Mouse (Mus musculus): ENCODE results near the gene Snx22. TPM values are rescaled to one million over a fixed set of nuclear protein-coding genes. Genes with fewer than 3 reads are reported as not detected.

Snx22 gene
- total RNA-seq, 2 experiments from 2014 or later = 35.7 to 59.1 TPM

DNA sequence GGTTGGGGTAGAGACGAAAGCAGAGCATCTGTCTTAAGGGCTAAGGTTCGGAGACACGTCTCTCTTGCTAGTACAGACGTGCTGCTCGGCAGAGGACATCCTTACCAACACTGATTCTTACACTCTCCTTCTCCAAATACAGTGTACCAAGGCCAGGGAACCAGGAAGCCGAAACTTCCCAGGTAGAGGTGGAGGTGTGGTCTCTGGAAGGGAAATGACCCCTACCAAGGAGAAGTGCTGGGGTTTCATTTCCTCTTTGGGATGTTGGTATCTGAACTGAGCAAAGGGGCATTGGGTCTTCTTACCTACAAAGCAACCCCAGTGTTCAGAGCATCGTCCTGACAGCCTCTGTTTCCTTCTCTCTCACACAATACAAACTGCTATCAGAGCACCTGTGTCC, 3.2 kb upstream of the Snx22 start:
- ATAC-seq (replicated peaks; ENCODE audit: low FRiP score, poor library complexity, severe bottlenecking) = no peak

DNA sequence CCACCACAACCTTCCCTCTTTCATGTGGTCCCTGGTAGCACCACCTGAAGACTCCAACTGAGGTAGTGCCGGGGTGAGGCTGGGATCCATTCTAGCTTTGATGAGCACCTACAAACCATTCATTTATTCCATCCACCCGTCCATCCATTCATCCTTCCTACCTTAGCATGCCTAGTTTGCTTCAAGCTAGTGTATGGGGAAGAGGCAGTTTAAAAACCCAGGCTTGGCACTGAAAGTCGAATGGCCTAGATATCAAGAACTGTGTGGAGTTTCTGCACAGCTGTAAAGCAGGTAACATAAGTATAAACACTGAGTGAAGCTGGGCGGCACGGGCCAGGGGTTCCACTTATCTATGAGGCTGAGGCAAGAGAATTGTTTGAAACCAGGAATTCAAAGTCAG, 632 bp upstream of the Snx22 start:
- ATAC-seq (replicated peaks; ENCODE audit: low FRiP score, poor library complexity, severe bottlenecking) = peak; percentile 5

DNA sequence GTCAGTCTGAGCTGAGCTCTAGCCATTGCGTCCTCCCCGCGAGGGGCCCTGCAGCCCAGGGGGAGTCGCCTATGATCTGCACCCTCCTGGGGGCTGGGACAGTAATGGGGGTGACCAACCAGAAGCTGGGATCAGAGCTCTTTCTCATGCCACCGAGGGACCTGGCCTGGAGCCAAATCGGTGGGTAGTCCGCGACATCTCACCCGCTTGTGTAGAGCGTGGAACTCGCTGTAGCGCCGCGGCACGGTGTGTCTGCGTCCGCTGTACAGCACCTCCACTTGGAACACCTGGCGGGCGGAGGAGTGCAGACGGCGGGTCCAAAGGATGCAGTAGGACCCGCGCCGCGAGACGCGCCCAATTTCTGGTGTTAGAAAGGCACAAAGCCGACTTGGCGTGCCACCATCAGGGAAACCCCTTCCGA, 538 bp downstream of the Snx22 start:
- ATAC-seq (replicated peaks; ENCODE audit: low FRiP score, poor library complexity, severe bottlenecking) = peak; percentile 60

DNA sequence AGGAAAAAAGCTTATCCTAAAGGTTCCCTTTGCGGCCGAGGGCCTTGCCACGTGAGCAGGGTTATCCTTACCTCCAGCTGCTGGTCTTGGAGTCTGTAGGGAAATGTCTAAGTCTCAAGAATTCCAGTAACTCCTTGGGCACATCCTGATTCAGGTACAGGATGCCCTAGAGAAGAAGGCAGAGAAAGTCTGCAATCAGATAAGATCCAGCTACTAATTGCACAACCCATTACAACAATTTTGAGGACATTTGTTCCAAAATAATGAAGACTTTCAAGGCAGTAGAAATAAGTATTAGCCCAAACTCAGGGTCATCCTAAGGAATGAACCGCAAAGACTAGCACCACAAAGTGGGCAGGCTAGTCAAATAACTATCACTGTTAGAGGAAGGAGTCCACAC, 1.5 kb downstream of the Snx22 start:
- no peak for ATAC-seq (replicated peaks; ENCODE audit: low FRiP score, poor library complexity, severe bottlenecking)

DNA sequence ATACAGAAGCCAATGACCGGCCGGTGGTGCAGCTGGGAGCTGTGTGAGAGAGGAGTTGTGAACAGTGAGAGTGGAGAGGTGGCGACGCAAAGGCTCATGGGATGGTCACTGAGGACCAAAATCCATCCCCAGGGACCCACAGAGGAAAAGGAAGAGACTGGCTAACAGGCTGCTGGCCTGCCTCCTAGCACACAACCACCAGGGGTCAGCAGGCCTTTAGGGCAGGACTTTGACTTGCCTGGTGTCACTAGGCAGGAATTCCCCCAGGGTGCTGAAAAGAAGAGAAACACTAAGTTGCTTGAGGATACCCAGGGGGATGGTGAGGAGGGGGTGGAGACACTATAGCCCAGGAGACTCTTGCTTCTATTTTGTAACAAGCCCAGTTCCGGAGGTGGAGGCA, 2.0 kb downstream of the Snx22 start:
- peak; percentile 50 for ATAC-seq (replicated peaks; ENCODE audit: low FRiP score, poor library complexity, severe bottlenecking)

DNA sequence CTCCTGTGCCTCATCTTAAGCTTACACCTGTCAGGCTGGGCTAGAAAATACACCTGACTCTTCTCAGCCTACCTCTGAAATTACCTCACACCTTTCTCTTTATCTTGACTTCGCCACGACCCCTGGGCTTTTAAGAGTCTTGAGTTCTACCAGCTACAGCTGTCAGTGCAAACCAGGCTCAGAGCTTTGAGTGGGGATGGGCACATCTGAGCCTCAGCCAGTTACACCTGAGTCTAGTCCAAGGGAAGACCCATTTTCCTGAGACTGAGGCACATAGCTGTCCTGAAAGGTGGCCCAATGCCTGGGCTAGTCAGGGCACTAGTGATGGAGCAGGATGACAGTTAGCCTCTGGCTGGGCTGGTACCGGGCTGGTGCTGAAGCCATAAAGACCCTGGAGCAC, 2.7 kb downstream of the Snx22 start:
- ATAC-seq (replicated peaks; ENCODE audit: low FRiP score, poor library complexity, severe bottlenecking) = no peak

DNA sequence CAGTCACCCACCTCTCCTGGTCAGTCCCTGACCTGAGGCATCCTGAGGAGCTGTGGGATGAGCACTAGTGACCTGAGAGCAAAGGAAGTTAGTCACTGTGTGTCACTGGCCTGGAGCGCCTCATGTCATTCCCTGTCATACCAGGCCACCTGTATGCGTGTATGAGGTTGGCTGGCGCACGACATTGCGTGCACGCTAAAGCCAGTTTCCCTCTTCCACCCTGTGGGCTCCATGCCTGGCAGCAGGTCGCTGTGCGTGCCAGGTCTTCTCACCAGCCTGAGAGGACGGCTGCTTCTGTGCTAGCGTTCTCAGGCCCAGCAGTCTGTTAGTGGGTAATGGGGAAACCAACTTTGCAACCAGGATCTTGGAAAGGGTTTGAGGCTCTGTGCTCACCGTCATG, 5.2 kb downstream of the Snx22 start:
- ATAC-seq (replicated peaks; ENCODE audit: low FRiP score, poor library complexity, severe bottlenecking) = no peak

DNA sequence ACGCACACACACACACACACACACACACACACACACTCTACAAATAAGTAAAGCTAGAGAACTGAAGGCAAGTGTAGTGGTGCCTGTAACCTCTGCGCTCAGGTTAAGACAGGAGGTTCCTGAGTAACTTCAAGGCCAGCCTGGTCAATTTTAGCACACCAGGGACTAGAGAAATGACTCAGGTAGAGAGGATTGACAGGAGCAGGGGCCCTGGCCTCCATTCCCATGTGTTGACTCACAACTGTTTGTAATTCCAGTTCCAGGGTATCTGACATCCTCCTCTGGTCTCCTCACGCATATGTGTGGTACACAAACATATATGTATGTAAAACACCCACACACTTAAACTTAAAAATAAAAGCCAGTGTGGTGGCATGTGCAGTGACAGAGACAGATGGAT, 6.1 kb downstream of the Snx22 start:
- no peak for ATAC-seq (replicated peaks; ENCODE audit: low FRiP score, poor library complexity, severe bottlenecking)

DNA sequence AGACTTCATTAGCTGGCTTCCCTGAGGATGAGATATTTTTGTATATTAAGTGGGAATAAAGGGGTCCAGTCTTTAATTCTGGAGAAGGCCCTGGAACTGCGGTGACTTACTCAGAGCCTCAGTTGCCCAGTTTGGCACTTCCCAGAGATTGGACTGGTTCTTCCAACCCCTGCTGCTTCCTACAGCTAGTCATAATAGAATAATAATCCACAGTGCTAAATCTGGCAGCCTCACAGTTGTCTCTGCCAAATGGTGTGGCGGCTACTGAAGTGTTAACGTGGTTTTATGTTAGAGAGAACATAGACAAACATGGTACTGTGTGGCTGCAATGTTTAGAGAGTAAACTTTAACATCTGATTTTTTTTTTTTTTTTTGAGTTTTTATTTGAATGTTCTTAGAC, 7.9 kb downstream of the Snx22 start:
- ATAC-seq (replicated peaks; ENCODE audit: low FRiP score, poor library complexity, severe bottlenecking) = no peak

DNA sequence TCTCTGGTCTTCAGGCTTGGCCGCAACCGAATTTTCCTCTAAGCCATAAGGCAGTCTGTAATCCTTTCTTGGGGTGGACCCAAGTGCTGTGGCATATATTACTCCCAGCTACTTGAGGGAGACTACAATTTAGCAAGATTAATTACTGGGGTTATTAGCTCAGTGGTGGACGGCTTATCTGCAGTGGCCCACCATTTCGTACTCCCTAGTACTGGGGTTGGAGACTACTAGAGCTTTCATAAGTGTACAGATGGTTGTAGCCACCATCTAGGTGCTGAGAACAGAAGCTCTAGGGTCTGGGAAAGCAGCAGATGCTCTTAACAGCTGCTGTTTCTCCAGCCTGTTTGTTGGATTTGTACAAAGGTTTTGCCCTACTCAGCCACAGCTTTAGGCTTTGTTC, 8.5 kb downstream of the Snx22 start:
- no peak for ATAC-seq (replicated peaks; ENCODE audit: low FRiP score, poor library complexity, severe bottlenecking)

DNA sequence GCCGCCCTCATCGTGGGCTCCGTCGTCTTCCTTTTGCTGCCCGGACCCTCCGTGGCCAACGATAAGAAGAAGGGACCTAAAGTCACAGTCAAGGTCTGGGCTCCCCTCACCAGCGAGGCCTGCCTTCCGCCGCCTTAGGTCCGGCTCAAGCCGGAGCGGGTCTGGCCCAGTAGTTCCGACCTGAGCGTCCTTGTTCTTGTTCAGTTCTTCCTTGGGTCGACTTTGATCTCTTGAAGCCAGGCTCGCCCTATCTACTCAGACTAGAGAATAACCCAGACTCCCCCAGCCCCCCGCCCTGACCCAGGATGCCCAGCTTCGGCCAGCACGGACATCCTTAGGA, 9.2 kb downstream of the Snx22 start:
- ATAC-seq (replicated peaks; ENCODE audit: low FRiP score, poor library complexity, severe bottlenecking) = peak; percentile 41

DNA sequence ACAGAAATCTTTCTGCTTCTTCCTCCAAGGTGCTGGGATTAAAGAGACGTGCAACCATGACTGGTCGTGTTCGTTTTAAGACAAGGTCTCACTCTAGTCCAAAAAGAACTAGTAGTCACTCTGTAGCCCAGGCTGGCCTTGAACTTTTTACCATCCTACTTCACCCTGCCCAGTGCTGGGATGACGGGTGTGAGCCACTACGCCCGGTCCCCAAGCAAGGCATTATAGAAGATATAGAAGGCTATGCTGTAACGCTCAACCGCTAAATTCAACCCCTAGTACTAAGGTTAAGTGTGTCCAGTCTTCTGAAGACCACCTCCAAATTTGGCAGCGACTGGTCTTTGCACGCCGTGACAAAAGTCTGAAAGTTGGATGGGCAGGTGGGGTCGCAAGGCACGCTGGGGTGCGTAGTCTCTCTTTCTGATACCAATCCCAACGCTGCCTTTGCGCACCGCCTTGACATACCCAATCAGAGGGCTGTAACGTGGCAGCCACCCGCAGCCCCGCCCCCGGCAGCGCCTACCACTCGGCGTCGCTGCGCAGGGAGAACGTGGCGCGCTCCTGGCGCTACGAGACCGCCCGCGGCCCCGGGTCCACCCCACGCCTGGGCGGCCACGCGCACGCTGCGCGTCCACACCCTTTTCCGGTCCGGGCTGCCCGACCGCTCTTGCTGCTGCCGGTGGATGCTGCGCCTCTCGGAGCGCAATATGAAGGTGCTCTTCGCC, 9.8 kb downstream of the Snx22 start, which contains the start of gene Ppib:
Ppib (plus strand) TSS at position 640 of the 725 bp plus-strand sequence.
- peak; percentile 94 for ATAC-seq (replicated peaks; ENCODE audit: low FRiP score, poor library complexity, severe bottlenecking)

DNA sequence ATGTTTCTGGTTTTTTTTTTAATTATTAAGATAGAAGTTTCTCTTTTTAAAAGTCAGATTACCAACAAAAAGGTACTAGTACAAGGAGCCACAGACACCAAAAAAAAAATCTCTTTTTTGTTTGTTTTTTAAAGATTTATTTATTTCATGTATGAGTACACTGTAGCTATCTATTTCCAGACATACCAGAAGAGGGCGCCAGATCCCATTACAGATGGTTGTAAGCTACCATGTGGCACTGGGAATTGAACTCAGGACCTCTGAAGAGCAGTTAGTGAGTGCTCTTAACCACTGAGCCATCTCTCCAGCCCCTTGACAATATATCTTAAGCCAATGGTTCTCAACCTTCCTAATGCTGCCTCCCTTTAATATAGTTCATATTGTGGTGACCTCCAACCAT, 15.9 kb downstream of the Snx22 start:
- ATAC-seq (replicated peaks; ENCODE audit: low FRiP score, poor library complexity, severe bottlenecking) = no peak

DNA sequence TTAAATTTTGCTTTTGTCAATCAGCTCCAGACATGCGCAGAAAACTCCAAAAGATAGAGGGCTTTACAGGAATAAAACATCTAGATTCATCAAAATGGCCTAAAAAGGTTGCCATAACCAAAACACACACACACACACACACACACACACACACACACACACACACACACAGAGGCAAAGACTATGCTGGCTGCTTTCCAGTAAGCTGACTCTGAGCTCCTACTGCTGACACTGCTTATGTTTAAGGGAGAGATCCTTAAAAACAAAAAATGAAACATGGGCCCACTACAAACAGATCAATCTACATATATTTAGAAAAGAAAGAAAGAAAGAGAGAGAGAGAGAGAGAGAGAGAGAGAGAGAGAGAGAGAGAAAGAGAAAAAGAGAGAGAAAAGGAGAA, 16.8 kb downstream of the Snx22 start:
- no peak for ATAC-seq (replicated peaks; ENCODE audit: low FRiP score, poor library complexity, severe bottlenecking)

DNA sequence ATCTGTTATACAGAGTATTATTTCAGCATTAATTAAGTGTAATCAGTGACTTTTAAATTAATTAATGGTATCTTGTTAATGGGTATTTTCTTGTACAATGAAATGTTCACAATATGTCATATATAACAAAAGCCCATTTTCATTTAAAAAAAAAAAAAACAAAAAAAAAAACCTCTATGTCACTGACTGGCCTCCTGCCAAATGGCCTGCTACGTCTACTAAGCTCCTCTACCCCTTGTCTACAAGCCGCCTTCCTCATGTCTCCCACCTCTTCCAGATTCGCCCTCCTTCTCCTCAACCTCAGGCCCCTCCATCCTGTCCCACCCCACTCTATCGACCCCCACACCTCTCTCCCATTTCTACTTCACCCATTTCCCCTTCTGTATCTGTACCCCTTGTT, 18.0 kb downstream of the Snx22 start:
- ATAC-seq (replicated peaks; ENCODE audit: low FRiP score, poor library complexity, severe bottlenecking) = no peak

DNA sequence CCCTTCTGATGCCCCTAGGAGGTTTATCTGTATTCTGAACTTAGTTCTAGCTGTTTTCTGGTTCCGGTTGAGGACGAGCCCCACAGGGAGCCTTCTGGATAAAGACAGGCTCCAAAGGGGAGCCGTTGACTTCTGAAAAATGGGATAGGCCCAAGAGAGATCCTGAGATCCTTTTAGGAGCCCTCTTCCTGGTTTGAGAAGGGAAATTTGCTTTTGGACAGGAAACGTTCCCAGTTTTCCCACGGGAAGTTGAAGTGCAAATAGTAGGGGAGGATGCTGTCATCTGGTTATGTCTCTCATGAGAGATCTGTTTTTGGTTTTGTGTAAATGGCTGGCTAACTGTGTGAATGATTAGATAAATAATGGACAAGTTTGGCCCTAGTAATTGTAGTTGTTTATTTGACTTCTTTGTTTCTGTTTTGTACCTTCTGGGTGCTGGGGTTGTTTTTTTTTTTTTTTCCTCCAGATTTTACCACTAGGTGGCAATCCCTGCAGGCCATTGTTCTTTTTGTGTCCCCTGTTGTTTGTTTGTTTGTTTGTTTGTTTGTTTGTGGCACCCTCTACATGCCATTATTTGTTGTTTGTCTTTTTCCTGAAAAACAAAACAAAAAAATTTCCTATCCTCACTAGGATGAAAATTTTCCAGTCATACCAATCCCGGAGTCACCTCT, 19.5 kb downstream of the Snx22 start:
- ATAC-seq (replicated peaks; ENCODE audit: low FRiP score, poor library complexity, severe bottlenecking) = no peak

DNA sequence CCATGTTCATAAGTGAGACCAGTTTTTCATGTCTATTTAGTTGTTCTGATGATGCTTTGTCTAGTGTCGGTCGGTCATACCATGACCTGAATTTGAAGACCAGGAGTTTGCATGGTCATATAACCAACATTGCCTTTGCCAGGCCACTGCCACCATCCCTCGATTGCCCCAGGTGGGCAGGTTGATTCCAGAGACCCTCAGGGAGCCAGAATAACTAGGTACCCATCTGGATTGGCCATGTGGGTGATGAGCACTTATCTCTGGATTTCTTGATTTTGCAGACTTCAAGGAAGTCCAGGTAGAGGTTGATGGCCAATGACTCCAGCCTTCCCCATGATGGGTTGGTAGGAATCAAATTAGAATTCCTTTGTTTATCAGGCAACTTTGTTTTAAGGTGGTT, 26.3 kb downstream of the Snx22 start:
- no peak for ATAC-seq (replicated peaks; ENCODE audit: low FRiP score, poor library complexity, severe bottlenecking)

DNA sequence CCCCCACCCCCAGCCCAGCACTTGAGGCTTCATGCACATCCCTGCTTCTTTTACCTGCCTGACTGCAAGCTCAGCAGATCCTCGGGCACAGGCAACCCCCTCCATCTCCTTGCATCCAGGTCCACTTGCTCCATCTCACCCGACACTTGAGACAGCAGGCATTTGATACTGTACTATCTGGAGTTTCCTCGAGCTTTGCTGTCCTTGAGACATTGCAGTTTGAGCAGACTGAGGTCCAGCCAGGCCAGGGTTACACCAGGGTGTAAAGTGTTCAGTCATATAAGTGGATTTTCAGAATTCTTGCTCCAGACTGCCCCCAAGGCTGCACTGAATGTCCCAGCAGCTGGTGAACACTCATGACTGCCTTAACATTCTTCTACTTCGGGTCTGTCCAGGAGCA, 27.2 kb downstream of the Snx22 start:
- no peak for ATAC-seq (replicated peaks; ENCODE audit: low FRiP score, poor library complexity, severe bottlenecking)

DNA sequence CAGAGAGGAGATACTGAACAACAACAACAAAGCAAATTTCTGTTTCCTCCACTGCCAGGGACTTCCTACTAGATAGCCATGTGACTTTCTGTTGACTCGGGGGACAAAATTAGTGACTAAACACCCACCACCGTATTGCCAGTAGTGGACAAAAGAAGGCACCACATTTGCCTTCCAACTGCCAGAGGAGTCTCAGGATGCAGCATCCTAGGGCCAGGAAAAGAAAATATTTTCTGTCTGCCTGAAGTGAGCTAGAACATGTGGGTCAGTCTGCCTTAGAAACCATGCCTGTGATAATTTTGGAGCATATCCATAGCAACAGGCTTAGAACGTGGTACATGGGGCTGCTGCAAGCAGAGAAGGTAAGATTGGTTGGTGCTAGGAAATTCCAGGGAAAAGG, 28.7 kb downstream of the Snx22 start:
- no peak for ATAC-seq (replicated peaks; ENCODE audit: low FRiP score, poor library complexity, severe bottlenecking)

DNA sequence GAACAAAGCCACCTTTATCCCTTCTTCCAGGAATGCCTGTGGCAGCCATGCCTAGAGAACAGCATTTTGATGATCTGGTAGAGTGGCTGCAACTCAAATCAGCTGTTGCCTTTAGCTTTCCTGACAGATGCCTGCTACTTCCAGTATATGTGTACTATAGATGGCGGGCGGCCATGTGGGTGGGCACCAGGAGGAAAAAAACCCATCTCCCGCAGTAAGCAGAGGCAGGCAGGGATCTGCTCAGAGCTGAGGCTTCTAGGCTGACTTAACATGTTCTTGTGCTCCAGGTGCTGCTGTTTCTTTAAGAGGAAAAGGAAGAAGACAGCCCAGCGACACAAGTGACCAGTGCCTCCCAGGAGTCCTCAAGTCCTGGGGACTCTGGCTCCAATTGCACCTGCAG, 30.2 kb downstream of the Snx22 start:
- no peak for ATAC-seq (replicated peaks; ENCODE audit: low FRiP score, poor library complexity, severe bottlenecking)

DNA sequence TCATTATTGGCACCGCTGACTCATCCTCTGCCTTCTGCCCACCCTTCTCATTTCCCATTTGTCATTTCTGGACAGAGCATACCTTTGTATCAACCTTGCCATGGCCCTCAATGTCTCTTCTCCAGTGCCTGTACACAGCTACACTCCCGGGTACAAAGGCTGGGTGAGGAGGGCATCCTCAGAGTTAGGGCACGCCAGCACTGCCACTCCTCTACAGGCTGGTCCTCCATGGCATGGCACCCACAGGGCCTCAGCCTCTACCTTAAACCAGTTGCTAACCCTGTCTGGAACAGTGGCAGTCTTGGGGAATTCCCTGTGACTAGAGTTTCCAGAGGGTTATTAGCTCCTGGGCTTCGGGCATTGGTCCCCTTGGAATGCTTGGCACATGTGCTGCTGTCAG, 30.9 kb downstream of the Snx22 start:
- no peak; the same call in 1 of the 2 replicates for ATAC-seq (replicated peaks; ENCODE audit: low FRiP score, poor library complexity, severe bottlenecking)

DNA sequence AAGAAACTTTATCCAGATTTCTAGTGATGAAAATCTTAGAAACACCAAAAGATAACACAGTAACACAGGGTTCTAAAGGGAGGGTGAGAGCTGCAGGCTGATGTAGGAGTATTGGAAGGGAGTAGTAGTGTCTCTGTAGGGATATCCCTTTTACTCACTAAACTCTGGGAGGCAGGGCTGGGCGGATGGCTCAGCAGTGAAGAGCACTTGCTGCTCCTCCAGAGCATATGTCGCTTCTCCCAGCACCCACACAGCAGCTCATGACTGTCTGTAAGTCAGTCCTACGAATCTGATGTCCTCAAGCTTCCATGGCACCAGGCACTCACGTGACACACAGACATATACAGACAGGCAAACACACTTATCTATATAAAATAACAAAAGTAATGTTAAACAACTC, 31.4 kb downstream of the Snx22 start:
- ATAC-seq (replicated peaks; ENCODE audit: low FRiP score, poor library complexity, severe bottlenecking) = no peak

Measured in erythroblast, adult 5-6 weeks (primary cell).